Mouse (Mus musculus): Measurements from ENCODE around the gene Gmds. TPM values are rescaled to one million over a fixed set of nuclear protein-coding genes. Genes with fewer than 3 reads are reported as not detected.

The Gmds gene
- polyA plus RNA-seq, 1 experiment, result 5.5 TPM

- Histone ChIP-seq H3K4me3 (ENCODE audit: insufficient read depth, low read depth, low read length) (no peak overlapping the region), H3K4me1 (ENCODE audit: control insufficient read depth, insufficient read depth, insufficient read length, low read length) (no peaks in the 10 kb centered on the region), H3K27ac (replicated peaks; ENCODE audit: low read depth, low read length) (no peak overlapping the region)
Measured at GRCm38 (mm10) chr13:31782063-31782462, 556.5 kb downstream of the Gmds start.

- Histone ChIP-seq H3K4me1 (ENCODE audit: control insufficient read depth, insufficient read depth, insufficient read length, low read length) (no peaks in the 10 kb centered on the region), H3K4me3 (ENCODE audit: insufficient read depth, low read depth, low read length) (no peak overlapping the region), H3K27ac (replicated peaks; ENCODE audit: low read depth, low read length) (no peak overlapping the region)
Measured at GRCm38 (mm10) chr13:31780299-31780698, 558.2 kb downstream of the Gmds start.

GRCm38 (mm10) chr13:31779281-31779981 lies 559.1 kb downstream of the Gmds start:
- H3K27ac ChIP-seq (replicated peaks; ENCODE audit: low read depth, low read length), result no peak overlapping the region
- no peak overlapping the region for H3K4me3 ChIP-seq (ENCODE audit: insufficient read depth, low read depth, low read length)
- H3K4me1 ChIP-seq (ENCODE audit: control insufficient read depth, insufficient read depth, insufficient read length, low read length), result no peaks in the 10 kb centered on the region

- no peaks in the 10 kb centered on the region for H3K4me1 ChIP-seq (ENCODE audit: control insufficient read depth, insufficient read depth, insufficient read length, low read length)
- no peak overlapping the region for H3K27ac ChIP-seq (replicated peaks; ENCODE audit: low read depth, low read length)
- no peak overlapping the region for H3K4me3 ChIP-seq (ENCODE audit: insufficient read depth, low read depth, low read length)
Measured at GRCm38 (mm10) chr13:31775762-31776161, 562.8 kb downstream of the Gmds start.

GRCm38 (mm10) chr13:31772882-31773281 lies 565.7 kb downstream of the Gmds start:
- no peak overlapping the region for H3K4me3 ChIP-seq (ENCODE audit: insufficient read depth, low read depth, low read length)
- H3K4me1 ChIP-seq (ENCODE audit: control insufficient read depth, insufficient read depth, insufficient read length, low read length), result no peaks in the 10 kb centered on the region
- no peak overlapping the region for H3K27ac ChIP-seq (replicated peaks; ENCODE audit: low read depth, low read length)
